Mouse (Mus musculus) heart, postnatal 0 days (tissue): ENCODE measurements around the gene U2af1.

Experiments used
- CTCF ChIP-seq: IDR thresholded peaks from 2 replicates; pipeline ENCODE4 v1.5.1; 2016; ENCODE audit warnings: antibody characterized with exemption, control low read depth, low read depth
- EP300 ChIP-seq: IDR thresholded peaks from 2 replicates; pipeline ENCODE4 v1.6.1; 2016; ENCODE audit warnings: antibody characterized with exemption, low read depth

DNA sequence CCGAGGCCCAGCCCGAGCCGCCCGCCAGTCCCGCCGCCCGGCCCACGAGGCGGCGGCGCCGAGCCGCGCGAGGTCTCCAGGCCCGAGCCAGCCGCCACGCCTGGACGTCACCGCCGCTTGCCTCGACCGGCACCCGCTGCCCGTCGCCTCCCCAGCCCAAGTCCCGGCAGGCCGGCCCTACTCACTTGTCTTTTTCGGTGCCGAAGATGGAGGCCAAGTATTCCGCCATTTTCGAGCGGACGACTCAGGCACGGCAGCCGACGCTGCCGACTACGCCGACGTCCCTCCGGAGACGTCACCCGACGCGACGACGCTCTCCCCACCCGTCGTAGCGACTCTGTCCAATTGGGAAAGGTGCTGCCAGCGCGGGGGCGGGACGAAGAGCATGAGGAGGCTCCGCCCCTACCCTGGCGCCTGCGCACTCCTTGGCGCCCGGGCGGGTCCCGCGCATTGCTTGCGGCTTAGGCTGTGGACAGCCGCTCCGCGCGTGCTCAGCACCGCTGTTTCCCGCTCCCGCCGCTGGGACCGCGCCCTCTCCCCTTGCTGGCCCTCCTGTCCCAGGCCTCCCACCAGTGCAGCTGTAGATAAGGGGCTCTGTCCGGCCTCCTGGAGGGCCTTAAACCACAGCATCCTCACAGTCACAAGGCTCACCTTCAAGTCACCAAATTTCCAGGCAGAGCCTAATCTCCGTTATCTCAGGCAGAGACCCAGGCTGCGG lies at the start of gene U2af1:
- TF ChIP-seq CTCF (no peak), EP300 (no peak)
